Mouse (Mus musculus) R1 (cell line): Measurements from ENCODE around the gene Ccdc83.
A peak's percentile ranks its signal among the peaks of the same experiment; 100 is the strongest.

ENCODE experiments used
- DNase-seq: peaks from one replicate; pipeline ENCODE4 v3.0.0-alpha.2; 2018; ENCODE audit warnings: low read depth, low spot score

The Ccdc83 gene

GRCm38 (mm10) chr7:90265289-90265970 is at the start of gene Ccdc83:
Gene Ccdc83, minus strand, starts transcription at chr7:90265777.
- peak; percentile 89 for DNase-seq

GRCm38 (mm10) chr7:90313421-90313820 is 47.8 kb upstream of the Ccdc83 start:
- no peak for DNase-seq

GRCm38 (mm10) chr7:90312151-90312883 is 46.7 kb upstream of the Ccdc83 start:
- DNase-seq: no peak

GRCm38 (mm10) chr7:90308003-90308402 is 42.4 kb upstream of the Ccdc83 start:
- DNase-seq: no peak

GRCm38 (mm10) chr7:90306968-90307367 is 41.4 kb upstream of the Ccdc83 start:
- DNase-seq: no peak

GRCm38 (mm10) chr7:90306079-90306478 is 40.5 kb upstream of the Ccdc83 start:
- DNase-seq: no peak

- peak; percentile 18 for DNase-seq
Measured at GRCm38 (mm10) chr7:90302647-90303552, 37.3 kb upstream of the Ccdc83 start.

- peak; percentile 46 for DNase-seq
Measured at GRCm38 (mm10) chr7:90301942-90302646, 36.5 kb upstream of the Ccdc83 start, which contains the start of gene Sytl2. Gene Sytl2, plus strand, starts transcription at chr7:90302252.

GRCm38 (mm10) chr7:90291885-90292284 is 26.3 kb upstream of the Ccdc83 start:
- DNase-seq: no peak

- DNase-seq: no peak
Measured at GRCm38 (mm10) chr7:90284793-90285192, 19.2 kb upstream of the Ccdc83 start.

GRCm38 (mm10) chr7:90282786-90283185 is 17.2 kb upstream of the Ccdc83 start:
- no peak for DNase-seq

- no peak for DNase-seq
Measured at GRCm38 (mm10) chr7:90281759-90282546, 16.4 kb upstream of the Ccdc83 start.

- DNase-seq: no peak
Measured at GRCm38 (mm10) chr7:90280878-90281277, 15.3 kb upstream of the Ccdc83 start.

GRCm38 (mm10) chr7:90280274-90280875 is 14.8 kb upstream of the Ccdc83 start:
- DNase-seq: peak; percentile 42

- no peak for DNase-seq
Measured at GRCm38 (mm10) chr7:90279136-90279535, 13.6 kb upstream of the Ccdc83 start.

GRCm38 (mm10) chr7:90277769-90278168 is 12.2 kb upstream of the Ccdc83 start:
- DNase-seq: no peak

GRCm38 (mm10) chr7:90277246-90277645 is 11.7 kb upstream of the Ccdc83 start:
- no peak for DNase-seq

- DNase-seq: no peak
Measured at GRCm38 (mm10) chr7:90274561-90275100, 9.1 kb upstream of the Ccdc83 start.

- no peak for DNase-seq
Measured at GRCm38 (mm10) chr7:90270141-90270540, 4.6 kb upstream of the Ccdc83 start.
